Mouse (Mus musculus): Measurements from ENCODE around the gene Capn8. TPM values are rescaled to one million over a fixed set of nuclear protein-coding genes. Genes with fewer than 3 reads are reported as not detected.
A peak's percentile ranks its signal among the peaks of the same experiment; 100 is the strongest.

Capn8 gene
- polyA plus RNA-seq, 1 experiment from 2014 or later = 0.06 TPM

DNA sequence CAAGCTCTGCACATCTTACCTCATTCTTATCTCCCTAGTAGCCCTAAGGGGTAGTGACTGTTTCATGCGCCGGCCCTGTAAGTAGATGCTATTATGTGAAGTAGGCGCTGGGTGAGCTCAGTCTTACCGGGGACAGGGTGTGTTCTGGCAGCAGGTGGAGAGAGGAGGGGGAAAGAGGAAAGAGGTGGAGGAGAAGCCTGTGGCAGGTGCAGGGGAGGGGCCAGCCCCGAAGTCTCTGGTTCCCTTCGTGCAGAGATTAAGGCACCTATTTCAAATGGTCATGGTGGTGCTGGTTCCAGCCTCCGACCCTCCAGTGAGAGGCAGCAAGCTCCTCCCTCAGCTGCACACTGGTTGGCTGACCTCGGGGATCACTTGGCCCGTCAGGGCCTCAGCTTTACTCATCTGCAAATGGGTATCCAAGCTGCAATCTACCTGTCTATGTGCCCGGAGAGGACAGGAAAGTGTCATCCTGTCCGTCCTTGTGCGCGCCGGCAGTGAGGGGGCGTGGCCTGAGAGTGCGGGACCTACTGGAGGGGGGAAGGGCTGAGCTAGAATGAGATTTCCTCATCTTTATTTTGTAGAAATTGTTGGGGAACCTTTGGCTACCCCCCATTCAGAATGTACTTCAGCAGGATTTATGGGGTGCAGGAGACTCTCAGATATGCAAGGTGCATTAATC is 20.5 kb downstream of the Capn8 start:
- peak overlapping the region; percentile 41 for H3K4me2 ChIP-seq (replicated peaks)
- peaks cover 49% of the 10 kb centered on the region for H3K27me3 ChIP-seq
- H3K36me3 ChIP-seq = no peaks in the 10 kb centered on the region
- no peak overlapping the region for H3K9ac ChIP-seq (replicated peaks)
- peak overlapping the region; percentile 16 for H3K4me3 ChIP-seq
- WGBS = 20% methylated on average over 16 of the region's 16 CpGs
- H3K27ac ChIP-seq (replicated peaks) = no peak overlapping the region
- H3K4me1 ChIP-seq = 0 out of 2 replicates have a peak, but pooled peaks cover 4% of the 10 kb centered on the region
- H3K9me3 ChIP-seq = no peaks in the 10 kb centered on the region
- no peak for ATAC-seq (ENCODE audit: low FRiP score, low read depth)

DNA sequence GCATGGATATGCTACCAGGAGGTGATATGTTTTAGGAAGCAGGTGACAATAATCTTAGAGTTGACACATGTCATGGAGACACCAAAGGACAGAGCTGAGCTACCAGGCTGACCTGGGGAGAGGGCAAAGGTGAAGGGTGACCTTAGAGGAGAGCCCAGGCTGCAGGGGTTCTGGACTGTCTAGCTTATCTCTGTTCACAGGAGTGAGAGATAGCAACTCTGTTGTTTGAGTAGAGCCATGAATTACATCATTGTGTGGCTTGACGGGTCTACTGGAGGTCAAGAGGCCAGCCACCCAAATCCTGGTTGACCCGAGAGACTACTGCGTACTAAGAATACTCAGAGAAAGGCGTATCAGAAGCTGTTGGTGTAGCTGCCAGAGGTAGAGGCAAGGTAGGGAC is 22.9 kb downstream of the Capn8 start:
- H3K36me3 ChIP-seq = no peaks in the 10 kb centered on the region
- peaks cover 9% of the 10 kb centered on the region for H3K4me1 ChIP-seq
- H3K27ac ChIP-seq (replicated peaks) = no peak overlapping the region
- WGBS = 85% methylated on average over 4 of the region's 4 CpGs
- ATAC-seq (ENCODE audit: low FRiP score, low read depth) = no peak
- H3K9ac ChIP-seq (replicated peaks) = no peak overlapping the region
- H3K4me2 ChIP-seq (replicated peaks) = no peak overlapping the region
- H3K4me3 ChIP-seq = no peak overlapping the region
- peaks cover 41% of the 10 kb centered on the region for H3K27me3 ChIP-seq
- no peaks in the 10 kb centered on the region for H3K9me3 ChIP-seq

DNA sequence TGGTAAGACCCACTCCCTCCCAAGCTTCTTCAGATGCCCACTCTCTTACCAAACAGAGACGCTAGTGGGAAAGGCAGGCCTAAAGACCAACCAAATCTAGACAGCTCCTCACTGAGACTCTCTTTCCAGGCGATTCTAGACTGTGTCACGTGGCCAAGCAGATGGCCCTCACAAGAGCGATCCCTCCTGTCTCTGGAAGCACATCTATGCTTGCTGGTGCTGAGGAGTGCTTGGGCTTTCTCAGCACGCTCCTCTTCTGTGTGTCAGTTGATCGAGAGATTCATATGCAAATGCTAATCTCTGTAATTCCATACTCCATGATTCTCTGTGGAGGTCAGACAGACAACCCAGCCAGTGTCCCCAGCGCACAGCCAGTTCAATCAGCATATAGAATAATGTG is 26.7 kb downstream of the Capn8 start:
- no peak overlapping the region for H3K4me3 ChIP-seq
- H3K9me3 ChIP-seq = no peaks in the 10 kb centered on the region
- no peak overlapping the region for H3K4me2 ChIP-seq (replicated peaks)
- 36% methylated on average over 7 of the region's 7 CpGs for WGBS
- 0 out of 2 replicates have a peak overlapping the region, but pooled peaks have one; percentile 20 for H3K27ac ChIP-seq (replicated peaks)
- H3K4me1 ChIP-seq = peaks cover 5% of the 10 kb centered on the region
- peak; percentile 73 for ATAC-seq (ENCODE audit: low FRiP score, low read depth)
- no peak overlapping the region for H3K9ac ChIP-seq (replicated peaks)
- peaks cover 22% of the 10 kb centered on the region for H3K27me3 ChIP-seq
- no peaks in the 10 kb centered on the region for H3K36me3 ChIP-seq

DNA sequence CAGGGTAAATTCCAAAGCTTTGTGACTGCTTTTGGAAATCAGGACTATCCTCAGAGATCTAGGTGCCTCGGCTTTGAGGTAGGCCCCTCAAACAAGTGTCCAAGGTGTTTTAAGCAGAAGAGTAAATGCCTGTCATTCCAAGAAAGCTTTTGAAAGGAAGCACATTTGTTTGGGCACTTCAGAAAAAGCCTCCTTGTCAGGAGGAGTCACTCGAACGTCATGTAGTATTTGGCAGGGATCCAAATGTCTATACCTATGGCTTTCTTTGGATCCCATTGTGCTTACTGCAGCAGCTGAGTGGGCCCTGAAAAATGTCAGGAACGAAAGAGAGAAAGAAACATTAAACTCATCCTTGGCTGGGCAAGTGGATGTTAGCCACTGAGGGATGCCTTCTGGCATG is 27.6 kb downstream of the Capn8 start:
- peaks cover 5% of the 10 kb centered on the region for H3K4me1 ChIP-seq
- 67% methylated on average over 4 of the region's 4 CpGs for WGBS
- ATAC-seq (ENCODE audit: low FRiP score, low read depth) = no peak
- H3K9me3 ChIP-seq = no peaks in the 10 kb centered on the region
- no peak overlapping the region for H3K4me2 ChIP-seq (replicated peaks)
- peaks cover 21% of the 10 kb centered on the region for H3K27me3 ChIP-seq
- no peak overlapping the region for H3K27ac ChIP-seq (replicated peaks)
- no peak overlapping the region for H3K9ac ChIP-seq (replicated peaks)
- H3K36me3 ChIP-seq = no peaks in the 10 kb centered on the region
- no peak overlapping the region for H3K4me3 ChIP-seq

DNA sequence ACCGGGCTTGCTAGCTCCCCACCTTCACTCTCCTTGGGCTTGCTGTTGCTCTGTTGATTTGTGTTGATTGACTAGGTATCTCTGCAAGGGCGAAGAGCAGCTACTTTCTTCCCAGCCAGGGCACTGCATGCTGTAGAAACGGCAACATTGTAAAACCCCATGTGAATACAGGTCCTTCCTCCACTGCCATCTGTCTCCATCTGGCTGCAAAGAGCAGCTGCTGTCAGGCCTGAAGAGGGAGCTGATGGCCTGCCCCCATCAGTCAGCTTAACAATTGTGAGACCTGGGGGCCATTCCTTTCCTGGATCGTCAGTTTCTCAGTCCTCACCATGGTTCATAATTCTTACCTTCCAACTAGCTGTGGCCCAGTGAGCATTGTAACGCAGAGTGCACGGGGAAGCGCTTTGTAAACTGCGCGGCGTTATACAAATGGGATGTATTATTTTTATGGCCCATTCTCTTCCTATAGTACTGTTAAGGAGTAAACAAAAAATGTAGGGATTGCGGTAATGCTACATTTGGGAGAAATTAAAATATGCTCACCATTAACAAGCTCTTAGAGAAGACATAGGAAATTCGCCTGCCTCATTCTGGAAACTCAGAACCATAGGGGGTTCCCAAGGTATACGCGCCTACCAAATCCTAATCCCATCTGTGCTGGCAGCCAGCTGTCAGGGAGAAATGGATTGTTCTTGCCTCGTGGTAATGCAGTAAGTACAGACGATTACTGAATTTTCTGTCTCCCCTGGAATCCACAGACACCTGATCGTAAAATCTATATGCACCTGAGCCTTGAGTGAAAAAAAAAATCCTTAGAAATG is 40.7 kb downstream of the Capn8 start:
- no peak overlapping the region for H3K27ac ChIP-seq (replicated peaks)
- ATAC-seq (ENCODE audit: low FRiP score, low read depth) = 0 out of 2 replicates have a peak, but pooled peaks have one; percentile 23
- WGBS = 70% methylated on average over 17 of the region's 17 CpGs

DNA sequence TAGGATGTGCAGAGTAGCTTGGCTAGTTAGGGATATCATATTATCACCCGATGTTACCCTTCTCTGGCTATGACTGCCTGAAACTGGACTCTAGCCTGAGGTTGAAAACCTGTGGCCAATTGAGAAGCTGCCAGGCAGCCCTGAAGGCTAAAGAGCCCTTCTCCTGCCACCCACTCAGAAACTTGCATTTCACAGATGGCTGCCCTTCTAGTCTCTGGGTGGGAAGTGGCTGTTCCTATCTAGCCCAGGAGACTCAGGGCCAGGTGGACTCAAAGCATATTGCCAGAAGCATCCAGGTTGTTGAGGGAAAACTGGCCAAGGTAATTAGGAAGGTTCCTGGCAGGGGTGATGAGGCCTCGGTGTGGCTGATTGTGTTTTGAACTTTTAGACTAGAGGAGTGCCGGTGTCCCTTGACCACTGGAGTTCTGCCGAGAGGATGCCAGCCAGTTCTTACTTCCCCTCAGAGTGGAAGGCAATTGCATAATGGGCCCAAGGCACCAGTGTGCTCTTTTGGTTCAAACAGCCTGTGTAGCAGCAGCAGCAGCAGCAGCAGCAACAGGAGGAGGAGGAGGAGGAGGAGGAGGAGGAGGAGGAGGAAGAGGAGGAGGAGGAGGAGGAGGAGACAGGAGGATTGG is 45.0 kb downstream of the Capn8 start:
- no peaks in the 10 kb centered on the region for H3K27me3 ChIP-seq
- H3K4me3 ChIP-seq = no peak overlapping the region
- no peaks in the 10 kb centered on the region for H3K9me3 ChIP-seq
- no peak overlapping the region for H3K4me2 ChIP-seq (replicated peaks)
- H3K27ac ChIP-seq (replicated peaks) = no peak overlapping the region
- no peak overlapping the region for H3K9ac ChIP-seq (replicated peaks)
- WGBS = 85% methylated on average over 4 of the region's 4 CpGs
- ATAC-seq (ENCODE audit: low FRiP score, low read depth) = no peak
- H3K36me3 ChIP-seq = no peaks in the 10 kb centered on the region
- H3K4me1 ChIP-seq = peaks cover 13% of the 10 kb centered on the region

More for the DNA sequence above, 40.7 kb downstream of the Capn8 start:
- no peak overlapping the region for H3K4me3 ChIP-seq
- no peak overlapping the region for H3K4me2 ChIP-seq (replicated peaks)
- H3K36me3 ChIP-seq = no peaks in the 10 kb centered on the region
- no peaks in the 10 kb centered on the region for H3K27me3 ChIP-seq
- no peak overlapping the region for H3K9ac ChIP-seq (replicated peaks)
- H3K4me1 ChIP-seq = 0 out of 2 replicates have a peak, but pooled peaks cover 7% of the 10 kb centered on the region
- H3K9me3 ChIP-seq = no peaks in the 10 kb centered on the region

DNA sequence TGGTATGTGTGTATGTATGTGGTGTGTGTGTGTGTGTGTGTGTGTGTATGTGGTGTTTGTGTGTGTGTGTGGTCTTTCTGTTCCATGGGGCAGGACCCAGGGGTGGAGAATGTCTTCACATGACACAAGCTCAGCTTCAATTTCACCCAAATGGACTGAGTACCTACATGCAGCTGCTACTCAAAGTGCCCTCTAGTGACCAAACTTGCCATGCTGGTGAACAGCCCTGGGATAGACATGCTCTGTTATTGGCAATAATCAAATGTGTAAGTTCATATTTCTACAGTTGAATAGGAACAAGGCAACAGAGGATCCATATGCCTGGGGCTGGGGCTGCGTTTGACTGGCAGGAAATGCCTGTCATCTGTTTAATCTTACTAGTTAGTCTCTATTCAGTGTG is 50.7 kb downstream of the Capn8 start:
- H3K4me3 ChIP-seq = no peak overlapping the region
- no peak overlapping the region for H3K4me2 ChIP-seq (replicated peaks)
- no peak for ATAC-seq (ENCODE audit: low FRiP score, low read depth)
- 57% methylated on average over 1 of the region's 1 CpGs for WGBS
- H3K27me3 ChIP-seq = no peaks in the 10 kb centered on the region; the same call in 1 of the 2 replicates
- no peak overlapping the region for H3K27ac ChIP-seq (replicated peaks)
- peaks cover 23% of the 10 kb centered on the region for H3K4me1 ChIP-seq
- no peaks in the 10 kb centered on the region for H3K9me3 ChIP-seq
- H3K9ac ChIP-seq (replicated peaks) = no peak overlapping the region
- H3K36me3 ChIP-seq = no peaks in the 10 kb centered on the region

DNA sequence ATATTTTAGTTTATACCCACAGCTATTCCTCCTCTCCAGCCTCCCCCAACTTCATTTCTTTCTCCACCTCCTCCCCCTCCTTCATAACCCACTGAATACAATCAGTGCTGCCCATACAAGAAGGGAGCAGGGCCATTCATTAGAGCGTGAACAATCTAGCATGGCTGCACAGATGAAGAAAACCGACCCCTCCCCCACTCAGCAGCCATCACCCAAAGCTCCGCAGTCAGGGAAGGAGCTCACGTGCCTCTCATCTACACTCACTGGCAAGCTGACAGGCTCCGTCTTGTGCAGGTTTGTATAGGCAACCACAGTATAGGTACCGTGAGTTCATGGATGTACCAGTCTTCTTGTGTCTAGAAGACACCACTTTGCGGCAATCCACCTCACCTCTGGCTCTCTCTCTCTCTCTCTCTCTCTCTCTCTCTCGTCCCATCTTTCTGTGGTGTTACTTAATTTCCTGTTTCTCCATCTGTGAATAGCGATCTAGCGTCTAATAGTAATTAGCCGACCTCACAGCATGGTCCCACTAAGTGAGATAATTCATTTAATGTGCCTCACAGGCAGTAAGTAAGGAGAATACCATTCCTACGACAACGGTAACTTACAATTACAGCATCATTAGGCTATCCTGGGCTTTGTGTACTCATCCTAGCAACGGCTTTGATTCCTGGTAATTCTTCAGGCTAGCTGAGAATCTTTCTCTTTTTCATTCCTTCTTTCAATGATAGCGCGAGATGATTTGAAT is 53.6 kb downstream of the Capn8 start:
- WGBS = 61% methylated on average over 16 of the region's 16 CpGs
- H3K9me3 ChIP-seq = no peaks in the 10 kb centered on the region
- H3K4me3 ChIP-seq = no peak overlapping the region
- peak overlapping the region; percentile 14; the same call in 1 of the 2 replicates for H3K4me2 ChIP-seq (replicated peaks)
- no peaks in the 10 kb centered on the region; the same call in 1 of the 2 replicates for H3K27me3 ChIP-seq
- peak overlapping the region; percentile 36 for H3K27ac ChIP-seq (replicated peaks)
- no peaks in the 10 kb centered on the region for H3K36me3 ChIP-seq
- H3K4me1 ChIP-seq = peaks cover 17% of the 10 kb centered on the region
- H3K9ac ChIP-seq (replicated peaks) = no peak overlapping the region
- ATAC-seq (ENCODE audit: low FRiP score, low read depth) = peak; percentile 81

DNA sequence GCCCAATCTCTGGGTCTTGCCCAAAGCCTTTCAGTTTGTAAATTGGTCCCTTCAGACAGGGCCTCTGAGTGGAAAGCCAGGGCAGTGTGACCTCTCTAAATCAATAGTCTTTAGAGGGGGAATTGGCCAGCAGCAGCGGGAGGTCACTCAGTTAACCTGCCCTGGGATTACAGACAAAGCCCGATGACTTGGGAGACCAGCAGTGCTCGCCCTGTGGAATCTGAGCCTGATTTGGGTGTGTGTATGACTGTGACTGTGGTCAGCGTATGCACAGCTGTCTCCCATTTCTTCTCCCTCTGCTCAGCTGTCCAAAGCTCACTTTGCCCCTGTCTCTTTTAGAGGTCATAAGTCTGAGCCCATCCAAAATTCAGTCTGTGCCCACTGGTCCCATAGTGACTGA is 55.7 kb downstream of the Capn8 start:
- 18% methylated on average over 4 of the region's 4 CpGs for WGBS
- no peaks in the 10 kb centered on the region for H3K9me3 ChIP-seq
- no peak for ATAC-seq (ENCODE audit: low FRiP score, low read depth)
- H3K27me3 ChIP-seq = no peaks in the 10 kb centered on the region; the same call in 1 of the 2 replicates
- H3K9ac ChIP-seq (replicated peaks) = no peak overlapping the region
- H3K27ac ChIP-seq (replicated peaks) = 0 out of 2 replicates have a peak overlapping the region, but pooled peaks have one; percentile 20
- H3K36me3 ChIP-seq = no peaks in the 10 kb centered on the region
- H3K4me3 ChIP-seq = no peak overlapping the region
- peaks cover 17% of the 10 kb centered on the region for H3K4me1 ChIP-seq
- no peak overlapping the region for H3K4me2 ChIP-seq (replicated peaks)

DNA sequence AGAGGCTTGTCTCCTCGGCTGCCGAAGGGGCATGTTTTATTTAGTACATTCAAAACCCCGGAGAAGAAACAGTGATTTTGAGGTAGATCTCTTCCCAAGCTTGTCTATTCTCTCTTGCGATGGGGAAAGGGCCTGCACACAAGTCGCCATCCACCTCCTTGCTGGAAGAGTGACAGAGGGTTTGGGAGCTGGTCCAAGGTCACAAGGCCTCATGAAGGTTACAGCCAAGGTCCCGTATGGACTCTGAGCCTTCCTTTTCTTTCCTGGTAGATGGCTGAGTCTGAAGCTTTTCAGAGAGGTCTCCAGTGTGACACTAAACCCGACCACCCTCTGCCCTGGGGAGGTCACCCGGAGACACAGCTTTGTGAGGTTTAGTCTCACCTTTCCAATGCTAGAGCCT is 56.4 kb downstream of the Capn8 start:
- ATAC-seq (ENCODE audit: low FRiP score, low read depth) = no peak
- peaks cover 17% of the 10 kb centered on the region for H3K4me1 ChIP-seq
- 83% methylated on average over 8 of the region's 8 CpGs for WGBS
- no peaks in the 10 kb centered on the region for H3K27me3 ChIP-seq
- H3K27ac ChIP-seq (replicated peaks) = no peak overlapping the region
- no peaks in the 10 kb centered on the region for H3K36me3 ChIP-seq
- no peak overlapping the region for H3K9ac ChIP-seq (replicated peaks)
- no peak overlapping the region for H3K4me2 ChIP-seq (replicated peaks)
- no peak overlapping the region for H3K4me3 ChIP-seq
- no peaks in the 10 kb centered on the region for H3K9me3 ChIP-seq

DNA sequence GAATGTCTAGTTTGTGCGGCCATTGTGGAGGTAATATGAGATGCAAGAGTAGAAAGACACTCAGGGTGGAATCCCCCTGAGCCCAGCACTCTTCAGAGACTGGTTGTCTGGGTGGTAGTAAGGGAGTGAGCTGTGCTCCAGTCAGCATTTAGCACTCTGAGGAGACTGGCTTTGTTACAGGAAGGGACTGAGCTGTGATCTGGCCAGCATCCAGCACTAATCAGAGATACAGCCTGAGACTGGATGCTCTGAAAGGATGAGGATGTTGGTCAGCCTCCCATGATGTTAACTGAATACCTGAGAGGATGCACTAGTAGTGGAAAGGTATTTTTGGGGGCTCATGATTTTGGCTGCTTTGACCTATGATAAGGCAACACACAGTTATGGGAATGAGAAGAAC is 61.4 kb downstream of the Capn8 start:
- Histone ChIP-seq H3K4me3 (no peak overlapping the region), H3K4me1 (no peaks in the 10 kb centered on the region), H3K36me3 (no peaks in the 10 kb centered on the region), H3K4me2 (replicated peaks) (no peak overlapping the region), H3K27me3 (no peaks in the 10 kb centered on the region), H3K9ac (replicated peaks) (no peak overlapping the region), H3K9me3 (no peaks in the 10 kb centered on the region), H3K27ac (replicated peaks) (no peak overlapping the region)
- 80% methylated on average over 1 of the region's 1 CpGs for WGBS
- no peak for ATAC-seq (ENCODE audit: low FRiP score, low read depth)

Data from midbrain, embryonic 12.5 days (tissue).